Mouse (Mus musculus): ENCODE measurements around the gene Gon4l. TPM values are rescaled to one million over a fixed set of nuclear protein-coding genes. Genes with fewer than 3 reads are reported as not detected.
"Not testable (repeated sequence)": the region's sequence is repeated elsewhere in the genome, so short reads cannot be mapped to it uniquely, and the experiment has no call there.

Gon4l gene
- total and polyA plus RNA-seq, 3 experiments, result 33.8 to 52.2 (median 35.0) TPM

DNA sequence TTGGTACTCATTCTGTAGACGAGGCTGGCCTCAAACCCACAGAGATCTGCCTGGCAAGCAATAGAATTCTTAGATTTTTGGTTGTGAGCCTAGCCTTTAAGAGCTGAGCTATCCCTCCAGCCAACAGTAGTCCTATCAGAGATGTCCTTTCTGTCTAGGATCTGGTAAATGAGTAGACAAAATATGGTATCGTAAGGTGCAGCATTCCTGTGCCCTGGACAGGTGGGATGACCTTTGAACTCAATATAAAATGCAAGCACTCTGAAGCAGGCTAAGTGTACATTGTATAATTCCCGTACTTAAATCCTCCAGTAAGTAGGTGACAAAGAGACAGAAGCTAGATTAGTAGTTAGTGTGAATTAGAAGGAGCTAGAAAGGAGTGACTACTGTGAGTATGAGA lies 27.1 kb downstream of the Gon4l start:
- Histone ChIP-seq H3K4me1 (ENCODE audit: control insufficient read depth in 1 of 2, insufficient read depth in 2 of 2, low read length in 2 of 2) (no peaks in the 10 kb centered on the region), H3K27ac (ENCODE audit: control insufficient read depth, low read depth, low read length) (no peak overlapping the region), H3K27me3 (ENCODE audit: control insufficient read depth in 1 of 2, insufficient read depth in 2 of 2, low read length in 2 of 2) (no peaks in the 10 kb centered on the region), H3K36me3 (ENCODE audit: control insufficient read depth in 1 of 2, insufficient read depth in 2 of 2, low read length in 2 of 2) (peaks cover 0 to 47% of the 10 kb centered on the region in 2 experiments; a peak in 2 of 4 replicates), H3K79me2 (ENCODE audit: control insufficient read depth, insufficient read depth, low read length, poor library complexity) (no peaks in the 10 kb centered on the region), H3K4me3 (ENCODE audit: control insufficient read depth in 1 of 2, insufficient read depth in 1 of 2, low read depth in 2 of 2, low read length in 2 of 2) (no peak overlapping the region), H3K9me3 (replicated peaks; ENCODE audit: insufficient read depth, low read length) (no peaks in the 10 kb centered on the region), H3K9ac (ENCODE audit: control insufficient read depth, low read depth, low read length, poor library complexity, severe bottlenecking) (no peak overlapping the region)
- no peak for TF ChIP-seq ELF1 (IDR thresholded peaks at IDR 0.05; ENCODE audit: low read depth, low read length)
- no peak for TF ChIP-seq ZKSCAN1 (IDR thresholded peaks at IDR 0.05; ENCODE audit: low read depth, low read length)
- TF ChIP-seq NELFE (IDR thresholded peaks at IDR 0.05; ENCODE audit: low read depth, low read length), result no peak
- no peak for TF ChIP-seq HCFC1 (IDR thresholded peaks at IDR 0.05; ENCODE audit: low read depth, low read length)
- TF ChIP-seq BHLHE40 (IDR thresholded peaks at IDR 0.05; ENCODE audit: borderline replicate concordance, low read depth, low read length), result no peak
- no peak for TF ChIP-seq MAX (IDR thresholded peaks at IDR 0.05; ENCODE audit: low read length)
- no peak for TF ChIP-seq TCF12 (IDR thresholded peaks at IDR 0.05; ENCODE audit: low read depth, low read length)
- TF ChIP-seq GABPA (IDR thresholded peaks at IDR 0.05; ENCODE audit: low read depth, low read length), result no peak
- no peak for TF ChIP-seq ZNF384 (IDR thresholded peaks at IDR 0.05; ENCODE audit: low read depth, low read length)
- TF ChIP-seq TBP (IDR thresholded peaks at IDR 0.05; ENCODE audit: low read depth, low read length), result no peak
- no peak for TF ChIP-seq EP300 (IDR thresholded peaks at IDR 0.05; ENCODE audit: low read depth in 1 of 2, low read length in 2 of 2)
- TF ChIP-seq RAD21 (IDR thresholded peaks at IDR 0.05; ENCODE audit: low read depth, low read length), result no peak
- TF ChIP-seq JUND (IDR thresholded peaks at IDR 0.05; ENCODE audit: low read depth, low read length), result no peak
- DNase-seq (ENCODE audit: low read depth, low spot score), result peak; percentile 4

DNA sequence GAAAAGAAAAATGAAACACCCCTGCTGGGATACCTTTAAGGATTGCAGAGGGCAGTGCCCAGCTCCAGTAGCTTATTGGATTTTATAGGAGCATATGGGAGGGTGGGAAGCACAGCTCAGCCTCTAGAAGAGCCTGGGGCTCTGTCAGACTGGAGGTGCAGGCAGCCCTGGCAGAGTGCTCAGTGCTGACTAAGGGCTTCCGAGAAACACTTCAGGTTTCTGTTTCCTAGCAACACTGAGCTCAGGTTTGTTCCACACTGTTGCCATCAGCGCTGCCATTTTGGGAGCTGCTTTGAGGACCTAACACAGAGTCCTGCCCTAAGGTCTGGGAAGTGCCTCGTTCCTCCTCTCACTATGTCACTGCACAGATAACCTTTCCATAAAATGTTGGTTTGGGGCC lies 31.7 kb downstream of the Gon4l start:
- H3K4me3 ChIP-seq (ENCODE audit: control insufficient read depth in 1 of 2, insufficient read depth in 1 of 2, low read depth in 2 of 2, low read length in 2 of 2); H3K9ac ChIP-seq (ENCODE audit: control insufficient read depth, low read depth, low read length, poor library complexity, severe bottlenecking); H3K4me1 ChIP-seq (ENCODE audit: control insufficient read depth in 1 of 2, insufficient read depth in 2 of 2, low read length in 2 of 2); H3K79me2 ChIP-seq (ENCODE audit: control insufficient read depth, insufficient read depth, low read length, poor library complexity); H3K27me3 ChIP-seq (ENCODE audit: control insufficient read depth in 1 of 2, insufficient read depth in 2 of 2, low read length in 2 of 2); H3K9me3 ChIP-seq (replicated peaks; ENCODE audit: insufficient read depth, low read length); DNase-seq (ENCODE audit: low read depth, low spot score); H3K27ac ChIP-seq (ENCODE audit: control insufficient read depth, low read depth, low read length): not testable (repeated sequence)
- H3K36me3 ChIP-seq (ENCODE audit: control insufficient read depth in 1 of 2, insufficient read depth in 2 of 2, low read length in 2 of 2), result peaks cover 0 to 14% of the 10 kb centered on the region in 2 experiments; a peak in 2 of 4 replicates

DNA sequence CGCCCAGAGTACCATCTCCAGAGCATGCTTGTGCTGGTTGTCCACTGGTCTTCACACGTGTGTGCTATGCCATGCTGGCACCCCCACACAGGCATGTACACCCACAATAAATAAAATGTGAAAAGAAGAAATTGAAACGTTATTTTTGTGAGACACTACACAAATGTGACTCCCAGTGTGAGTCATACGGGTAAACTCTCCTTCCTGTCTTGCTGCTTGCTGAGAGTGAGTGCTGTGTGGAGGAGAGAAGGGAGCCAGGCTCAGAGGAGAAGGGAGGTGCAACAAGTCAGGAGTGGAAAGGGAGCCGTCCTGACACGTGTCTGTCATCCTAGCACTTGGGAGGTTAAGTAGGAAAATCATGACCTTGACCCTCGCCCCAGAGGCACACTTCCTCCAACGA lies 32.1 kb downstream of the Gon4l start:
- H3K36me3 ChIP-seq (ENCODE audit: control insufficient read depth in 1 of 2, insufficient read depth in 2 of 2, low read length in 2 of 2); H3K9me3 ChIP-seq (replicated peaks; ENCODE audit: insufficient read depth, low read length); H3K9ac ChIP-seq (ENCODE audit: control insufficient read depth, low read depth, low read length, poor library complexity, severe bottlenecking); H3K27ac ChIP-seq (ENCODE audit: control insufficient read depth, low read depth, low read length); H3K4me1 ChIP-seq (ENCODE audit: control insufficient read depth in 1 of 2, insufficient read depth in 2 of 2, low read length in 2 of 2); H3K79me2 ChIP-seq (ENCODE audit: control insufficient read depth, insufficient read depth, low read length, poor library complexity); DNase-seq (ENCODE audit: low read depth, low spot score); H3K27me3 ChIP-seq (ENCODE audit: control insufficient read depth in 1 of 2, insufficient read depth in 2 of 2, low read length in 2 of 2); H3K4me3 ChIP-seq (ENCODE audit: control insufficient read depth in 1 of 2, insufficient read depth in 1 of 2, low read depth in 2 of 2, low read length in 2 of 2): not testable (repeated sequence)

DNA sequence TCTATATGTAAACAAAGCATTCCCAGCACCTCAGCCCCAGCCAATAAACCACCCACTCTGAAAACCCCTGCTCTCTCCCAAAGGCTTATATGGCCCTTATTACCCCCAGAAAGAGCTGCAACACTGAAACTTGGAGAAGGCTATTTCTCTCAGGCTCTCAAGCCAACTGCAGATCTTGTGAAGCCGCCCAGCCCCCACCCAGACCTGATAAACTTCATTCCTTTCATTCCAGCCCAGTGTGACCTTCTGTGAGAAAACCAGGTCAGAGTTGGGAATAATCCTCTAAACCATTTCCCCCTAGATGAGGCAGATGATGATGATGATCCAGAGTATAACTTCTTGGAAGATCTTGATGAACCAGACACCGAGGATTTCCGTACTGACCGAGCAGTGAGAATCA lies 33.4 kb downstream of the Gon4l start:
- H3K36me3 ChIP-seq (ENCODE audit: control insufficient read depth in 1 of 2, insufficient read depth in 2 of 2, low read length in 2 of 2); H3K9me3 ChIP-seq (replicated peaks; ENCODE audit: insufficient read depth, low read length); H3K4me3 ChIP-seq (ENCODE audit: control insufficient read depth in 1 of 2, insufficient read depth in 1 of 2, low read depth in 2 of 2, low read length in 2 of 2); H3K79me2 ChIP-seq (ENCODE audit: control insufficient read depth, insufficient read depth, low read length, poor library complexity); H3K27me3 ChIP-seq (ENCODE audit: control insufficient read depth in 1 of 2, insufficient read depth in 2 of 2, low read length in 2 of 2); H3K27ac ChIP-seq (ENCODE audit: control insufficient read depth, low read depth, low read length); DNase-seq (ENCODE audit: low read depth, low spot score); H3K9ac ChIP-seq (ENCODE audit: control insufficient read depth, low read depth, low read length, poor library complexity, severe bottlenecking); H3K4me1 ChIP-seq (ENCODE audit: control insufficient read depth in 1 of 2, insufficient read depth in 2 of 2, low read length in 2 of 2): not testable (repeated sequence)

DNA sequence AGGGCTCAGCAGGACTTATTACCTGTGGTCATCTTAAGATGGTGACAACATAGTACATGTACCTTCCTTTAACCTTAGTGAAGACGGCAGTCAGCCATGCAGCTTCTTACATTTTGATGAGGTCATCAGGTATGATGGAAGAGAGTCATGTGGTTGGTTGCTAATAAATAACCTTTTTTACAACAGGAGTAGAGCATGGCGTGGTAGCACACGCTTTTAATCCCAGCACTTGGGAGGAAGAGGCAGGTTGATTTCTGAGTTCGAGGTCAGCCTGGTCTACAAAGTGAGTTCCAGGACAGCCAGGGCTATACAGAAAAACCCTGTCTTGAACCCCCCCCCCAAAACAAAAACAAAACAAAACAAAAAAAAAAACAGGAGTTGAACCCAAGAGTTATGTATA lies 47.5 kb downstream of the Gon4l start:
- not testable (repeated sequence) for DNase-seq (ENCODE audit: low read depth, low spot score); H3K27ac ChIP-seq (ENCODE audit: control insufficient read depth, low read depth, low read length); H3K9me3 ChIP-seq (replicated peaks; ENCODE audit: insufficient read depth, low read length); H3K79me2 ChIP-seq (ENCODE audit: control insufficient read depth, insufficient read depth, low read length, poor library complexity); H3K36me3 ChIP-seq (ENCODE audit: control insufficient read depth in 1 of 2, insufficient read depth in 2 of 2, low read length in 2 of 2); H3K4me3 ChIP-seq (ENCODE audit: control insufficient read depth in 1 of 2, insufficient read depth in 1 of 2, low read depth in 2 of 2, low read length in 2 of 2); H3K27me3 ChIP-seq (ENCODE audit: control insufficient read depth in 1 of 2, insufficient read depth in 2 of 2, low read length in 2 of 2); H3K9ac ChIP-seq (ENCODE audit: control insufficient read depth, low read depth, low read length, poor library complexity, severe bottlenecking); H3K4me1 ChIP-seq (ENCODE audit: control insufficient read depth in 1 of 2, insufficient read depth in 2 of 2, low read length in 2 of 2)

All from MEL (cell line).